Mouse (Mus musculus) neural tube, embryonic 10.5 days (tissue): ENCODE measurements around the gene Dusp16.

Experiments
- DNase-seq: peaks from one replicate; pipeline ENCODE4 v3.0.0-alpha.2; 2017; ENCODE audit warnings: low spot score; ENCODE audit errors: extremely low spot score

Dusp16 gene

GRCm38 (mm10) chr6:134793046-134793806, 801 bp upstream of the Dusp16 start:
- DNase-seq, result no peak

DNA sequence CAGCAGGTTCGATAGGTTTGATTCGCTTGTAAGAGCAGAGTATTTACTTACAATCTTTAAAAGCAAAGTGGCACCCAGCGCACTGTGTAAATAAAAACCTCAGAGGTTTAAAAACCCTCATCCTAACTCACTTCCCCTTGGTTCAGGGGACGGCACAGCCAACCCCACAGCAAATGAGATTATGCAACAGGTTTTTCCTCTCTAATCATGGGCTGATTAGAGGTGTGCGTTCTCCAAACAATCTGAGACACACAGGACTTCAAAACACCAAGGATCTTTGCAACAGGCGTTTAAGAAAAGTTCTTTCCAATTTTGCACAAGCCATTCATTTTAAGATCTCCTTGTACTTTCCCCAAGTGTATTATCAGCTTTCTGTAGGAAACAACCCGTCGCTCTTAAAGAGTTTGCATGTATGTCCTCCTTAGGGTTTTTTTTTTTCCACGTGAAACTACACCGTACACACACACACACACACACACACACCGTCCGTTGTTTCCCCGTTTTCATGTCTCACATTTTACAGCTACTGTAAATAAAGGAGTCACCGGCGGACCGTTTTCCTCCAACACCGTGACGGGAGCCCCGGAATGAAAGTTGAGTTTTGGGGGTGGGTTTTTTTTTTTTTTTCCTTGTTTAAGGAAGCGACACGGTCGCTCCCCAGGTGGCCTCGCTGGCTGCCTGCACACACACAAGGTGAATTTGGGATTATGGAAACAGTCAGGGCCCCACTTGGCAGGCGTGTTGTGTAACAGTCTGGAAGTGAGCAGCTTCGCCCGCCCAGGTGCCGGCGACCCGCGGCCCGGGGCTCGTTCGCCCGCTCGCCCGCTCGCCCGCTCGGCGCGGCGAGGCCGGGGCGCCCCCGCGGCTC, 940 bp downstream of the Dusp16 start:
- peak; percentile 42 for DNase-seq

DNA sequence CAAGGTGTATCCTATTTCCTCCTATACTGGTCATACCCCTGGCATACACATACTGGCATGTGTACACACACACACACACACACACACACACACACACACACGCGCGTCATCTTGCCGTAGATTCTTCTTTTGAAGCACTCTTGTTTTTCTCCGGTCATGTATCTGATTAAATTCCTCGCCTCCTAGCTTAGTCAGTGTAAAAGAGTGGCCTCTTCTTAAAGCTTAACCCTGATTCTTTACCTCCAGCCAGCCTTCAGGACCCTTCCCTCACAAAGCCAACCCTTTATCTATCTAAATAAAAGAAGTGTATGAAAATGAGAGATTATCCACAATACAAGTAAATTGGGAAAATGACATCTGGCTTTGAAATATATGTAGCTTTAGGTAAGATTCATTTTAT, 3.3 kb downstream of the Dusp16 start:
- DNase-seq, result no peak

GRCm38 (mm10) chr6:134786426-134786825, 6.0 kb downstream of the Dusp16 start:
- DNase-seq, result no peak

DNA sequence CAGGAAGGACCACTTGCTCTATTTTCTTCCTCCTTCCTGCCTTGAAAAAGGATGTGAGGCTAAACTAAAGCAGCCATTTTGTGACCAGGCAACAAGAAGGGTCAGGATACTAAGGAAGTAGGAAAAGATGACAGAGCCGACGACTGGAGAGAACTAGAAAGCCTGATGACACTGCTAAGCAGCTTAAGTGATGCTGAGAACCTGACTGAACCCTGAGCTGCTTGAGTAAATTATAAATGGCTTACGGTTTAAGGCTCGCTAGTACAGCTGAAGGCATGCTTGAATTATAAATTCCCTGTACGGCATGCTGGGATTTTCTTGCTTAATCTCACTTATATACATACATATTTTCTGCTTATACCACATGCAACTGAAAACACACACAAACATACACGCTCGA, 9.5 kb downstream of the Dusp16 start:
- DNase-seq, result no peak

- no peak for DNase-seq
These were observed 10.9 kb downstream of the Dusp16 start for GRCm38 (mm10) chr6:134781494-134781913.

GRCm38 (mm10) chr6:134780024-134780423, 12.4 kb downstream of the Dusp16 start:
- no peak for DNase-seq

- no peak for DNase-seq
These were observed 18.5 kb downstream of the Dusp16 start for GRCm38 (mm10) chr6:134773961-134774360.

GRCm38 (mm10) chr6:134773292-134773893, 19.0 kb downstream of the Dusp16 start:
- no peak for DNase-seq

- DNase-seq, result no peak
These were observed 22.1 kb downstream of the Dusp16 start for GRCm38 (mm10) chr6:134770339-134770738.

GRCm38 (mm10) chr6:134764441-134765061, 27.9 kb downstream of the Dusp16 start:
- DNase-seq, result no peak

GRCm38 (mm10) chr6:134763436-134763835, 29.0 kb downstream of the Dusp16 start:
- no peak for DNase-seq

DNA sequence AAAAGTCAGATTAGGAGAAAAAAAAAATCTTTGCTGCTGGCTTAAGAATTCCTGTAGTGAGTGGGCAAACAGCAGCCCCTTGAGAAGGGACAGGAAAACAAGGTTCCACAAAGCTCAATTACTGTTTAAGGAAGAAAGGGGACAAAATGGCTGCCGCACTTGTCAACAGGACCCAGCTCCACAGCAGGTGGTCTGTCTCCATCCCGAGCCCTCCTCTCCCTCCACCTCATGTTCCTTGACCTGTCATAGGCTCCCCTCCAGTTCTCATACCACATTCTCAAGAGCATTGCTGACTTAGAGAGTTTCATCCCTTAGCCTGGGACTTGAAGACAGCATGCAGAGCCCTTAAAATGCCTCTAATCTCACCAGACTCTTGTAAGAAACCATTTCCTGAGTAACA, 30.6 kb downstream of the Dusp16 start:
- DNase-seq, result no peak

DNA sequence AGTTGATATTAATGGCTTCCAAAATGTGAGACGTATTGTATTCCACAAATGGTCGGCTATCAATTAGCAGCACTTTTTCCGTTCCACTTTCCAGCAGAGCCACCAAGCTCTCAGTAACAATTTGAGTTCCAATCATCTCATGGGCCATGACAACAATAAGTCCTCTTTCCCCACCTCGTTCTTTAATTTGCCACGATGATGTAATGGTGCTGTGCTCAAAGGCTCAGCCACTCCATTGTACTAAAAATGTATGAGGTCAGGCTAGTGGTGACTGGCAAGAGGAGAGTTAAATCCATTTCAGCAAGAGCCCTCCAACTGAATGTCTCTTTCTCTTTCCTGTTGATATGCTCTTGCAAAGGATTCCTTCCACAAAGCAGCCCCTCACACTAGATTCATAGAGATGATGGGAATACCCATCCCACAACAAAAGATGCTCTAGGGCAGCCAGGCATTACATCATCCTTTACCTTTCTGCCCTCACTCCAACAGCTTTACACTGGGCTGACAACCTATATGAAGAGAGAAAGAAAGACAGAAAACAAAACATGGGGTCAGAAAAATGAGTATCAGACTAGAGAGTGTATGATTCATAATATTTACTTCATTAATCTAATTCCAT, 31.4 kb downstream of the Dusp16 start:
- DNase-seq, result no peak

DNA sequence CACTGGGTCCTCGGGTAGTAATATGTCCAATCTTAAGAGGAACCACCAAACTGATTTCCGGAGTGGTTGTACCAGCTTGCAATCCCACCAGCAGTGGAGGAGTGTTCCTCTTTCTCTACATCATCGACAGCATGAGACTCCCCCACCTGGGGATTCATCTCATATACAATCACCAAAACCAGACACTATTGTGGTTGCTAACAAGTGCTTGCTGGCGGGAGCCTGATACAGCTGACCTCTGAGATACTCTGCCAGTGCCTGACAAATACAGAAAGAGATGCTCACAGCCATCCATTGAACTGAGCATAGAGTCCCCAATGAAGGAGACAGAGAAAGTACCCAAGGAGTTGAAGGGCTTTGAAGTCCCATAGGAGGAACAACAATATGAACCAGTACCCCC, 36.4 kb downstream of the Dusp16 start:
- DNase-seq, result no peak

DNA sequence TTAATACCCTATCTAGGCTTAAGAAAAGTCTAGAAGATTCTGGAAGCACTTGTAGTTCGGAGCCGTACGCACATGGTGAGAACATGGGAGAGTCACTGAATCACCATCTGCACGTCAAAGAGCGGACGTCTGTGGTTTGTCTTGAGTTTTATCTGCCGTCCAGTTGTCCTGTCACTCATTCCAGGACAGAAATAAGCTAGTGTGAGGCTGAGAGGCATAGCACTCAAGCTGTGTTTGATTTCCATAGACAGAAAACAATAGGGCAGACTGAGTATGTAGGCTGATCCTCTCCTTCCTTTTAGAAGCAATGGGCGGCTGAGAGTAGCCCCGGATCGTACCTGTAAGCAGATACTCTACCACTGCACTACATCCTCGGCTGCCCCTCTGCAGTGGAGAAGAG, 38.6 kb downstream of the Dusp16 start:
- DNase-seq, result no peak

DNA sequence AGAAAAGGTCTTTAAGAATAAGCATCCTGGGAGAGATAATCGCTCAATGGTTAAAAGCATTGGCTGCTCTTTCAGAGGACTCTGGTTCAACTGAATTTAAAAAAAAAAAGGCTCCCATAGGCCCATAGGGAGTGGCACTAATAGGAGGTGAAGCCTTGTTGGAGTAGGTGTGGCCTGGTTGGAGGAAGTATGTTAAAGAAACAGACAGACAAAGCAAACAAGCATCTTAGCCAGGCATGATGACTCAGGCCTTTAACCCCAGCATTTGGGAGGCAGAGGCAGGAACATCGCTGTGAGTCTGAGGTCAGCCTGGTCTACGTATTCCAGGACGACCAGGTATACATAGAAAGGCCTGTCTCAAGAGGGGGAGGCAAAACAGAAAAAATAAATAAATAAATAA, 39.0 kb downstream of the Dusp16 start:
- no peak for DNase-seq

GRCm38 (mm10) chr6:134751883-134752647, 40.4 kb downstream of the Dusp16 start:
- no peak for DNase-seq

GRCm38 (mm10) chr6:134751087-134751486, 41.3 kb downstream of the Dusp16 start:
- no peak for DNase-seq

DNA sequence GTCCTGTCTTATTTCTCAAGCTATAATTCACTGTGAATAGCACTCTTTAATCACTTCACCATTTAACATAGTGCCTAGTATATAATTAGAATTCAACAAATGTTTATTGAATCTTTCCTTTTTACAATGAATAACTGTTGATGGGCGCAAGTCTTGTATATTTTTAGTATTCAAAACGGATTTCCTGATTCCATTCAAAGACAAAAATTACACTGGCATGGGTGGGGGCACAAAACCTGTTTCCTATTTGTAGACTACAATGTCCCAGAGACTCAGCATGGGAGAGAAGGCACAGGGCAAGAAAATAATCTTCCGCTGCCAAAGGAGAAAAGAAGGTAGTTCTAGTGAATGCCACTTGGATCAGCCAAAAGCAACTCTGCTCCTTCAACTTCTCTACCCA, 44.3 kb downstream of the Dusp16 start:
- DNase-seq, result no peak

DNA sequence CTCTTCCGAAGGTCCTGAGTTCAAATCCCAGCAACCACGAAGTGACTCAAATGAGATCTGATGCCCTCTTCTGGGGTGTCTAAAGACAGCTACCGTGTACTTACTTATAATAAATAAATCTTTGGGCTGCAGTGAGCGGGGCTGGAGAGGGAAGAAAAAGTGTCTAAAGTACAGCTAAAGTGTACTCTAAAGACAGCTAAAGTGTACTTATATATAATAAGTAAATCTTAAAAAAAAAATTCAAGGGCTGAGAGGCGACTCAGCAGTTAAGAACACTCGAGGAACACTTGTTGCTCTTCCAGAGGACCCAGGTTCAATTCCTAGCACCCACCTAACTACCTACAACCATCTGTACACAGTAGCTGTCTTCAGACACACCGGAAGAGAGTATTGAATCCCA, 46.5 kb downstream of the Dusp16 start:
- no peak for DNase-seq
